Mouse (Mus musculus) heart, postnatal 0 days (tissue): Measurements from ENCODE around the gene Adamts5.

Experiments used
- CTCF ChIP-seq: IDR thresholded peaks from 2 replicates; pipeline ENCODE4 v1.5.1; 2016; ENCODE audit warnings: antibody characterized with exemption, control low read depth, low read depth
- EP300 ChIP-seq: IDR thresholded peaks from 2 replicates; pipeline ENCODE4 v1.6.1; 2016; ENCODE audit warnings: antibody characterized with exemption, low read depth

GRCm38 (mm10) chr16:85864691-85865389, 36.8 kb downstream of the Adamts5 start:
- TF ChIP-seq CTCF (no peak), EP300 (no peak)
